Mouse (Mus musculus) frontal cortex, postnatal 14 days (tissue): Measurements from ENCODE around the gene Fhad1.

Source experiments
- DNase-seq, 2 experiments: peaks; one replicate each; pipeline ENCODE4 v3.0.0; 2022; ENCODE audit warnings: low spot score in 2 of 2

Fhad1 gene

DNA sequence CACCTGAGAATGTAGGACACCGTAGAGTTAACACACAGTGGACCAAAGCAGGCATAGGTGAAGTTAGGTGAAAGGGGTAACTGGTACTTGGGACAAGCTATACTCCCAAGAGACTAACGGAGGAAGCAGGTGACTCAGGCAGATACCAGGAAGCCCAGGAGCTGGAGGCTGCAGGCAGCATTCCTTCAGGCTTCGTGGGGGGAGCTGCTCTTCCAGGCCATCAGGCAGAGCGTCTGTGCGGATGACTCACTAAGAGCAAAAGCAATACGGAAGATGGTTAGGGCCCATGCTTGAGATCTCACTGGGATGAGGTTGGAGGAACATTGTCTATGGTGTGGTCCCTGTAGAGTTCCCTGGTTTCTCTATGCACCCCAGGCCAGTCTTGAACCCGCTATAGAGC lies 132.0 kb downstream of the Fhad1 start:
- no peak for DNase-seq

DNA sequence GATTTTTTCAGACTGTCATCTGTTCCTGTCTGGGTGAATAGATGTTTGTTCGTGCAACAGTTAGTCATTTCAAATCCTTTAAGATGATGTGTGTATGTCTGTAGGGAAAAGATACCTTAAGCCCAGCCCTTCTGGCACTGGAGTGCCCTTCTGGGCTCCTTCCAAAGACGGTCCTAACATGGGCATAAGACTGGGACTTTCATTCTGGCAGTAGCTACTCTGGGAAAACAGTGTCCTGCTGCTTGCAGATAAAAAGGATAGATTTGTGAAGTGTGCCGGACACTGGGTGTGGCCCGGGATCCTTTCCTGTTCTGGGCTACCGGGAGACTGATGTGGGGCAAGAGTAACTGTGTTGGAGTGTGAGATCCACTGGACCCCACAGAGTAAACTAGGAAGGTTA lies 132.9 kb downstream of the Fhad1 start:
- DNase-seq, result no peak

DNA sequence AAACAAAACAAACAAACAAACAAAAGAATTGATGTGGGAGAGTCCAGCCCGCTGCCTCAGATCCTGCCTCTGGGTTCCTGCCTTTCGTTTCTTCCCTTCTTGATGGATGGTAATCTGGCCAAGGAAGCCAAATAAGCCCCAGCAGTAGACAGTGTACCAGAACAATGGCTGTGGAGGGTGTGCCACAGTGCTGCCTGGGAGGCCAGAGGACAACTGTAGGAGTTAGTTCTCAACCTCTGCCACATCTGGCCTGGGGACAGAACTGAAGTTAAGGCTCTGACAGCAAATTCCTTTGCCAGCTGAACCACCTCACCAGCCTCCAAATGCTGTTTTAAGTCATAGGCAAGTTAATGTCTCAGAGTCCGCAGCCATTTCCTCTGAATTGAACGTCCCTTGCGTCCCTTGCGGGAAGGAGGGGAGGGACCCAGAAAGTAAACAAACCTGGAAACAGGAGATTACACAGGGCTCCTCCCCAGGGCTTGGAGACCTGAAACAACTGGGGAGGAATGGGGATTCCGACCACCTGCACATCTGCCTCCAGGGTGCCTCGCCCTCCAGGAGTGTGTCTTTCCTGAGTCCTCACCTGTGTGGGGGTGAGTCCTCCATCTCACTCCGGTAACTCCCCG lies 133.5 kb downstream of the Fhad1 start:
- DNase-seq, result no peak

DNA sequence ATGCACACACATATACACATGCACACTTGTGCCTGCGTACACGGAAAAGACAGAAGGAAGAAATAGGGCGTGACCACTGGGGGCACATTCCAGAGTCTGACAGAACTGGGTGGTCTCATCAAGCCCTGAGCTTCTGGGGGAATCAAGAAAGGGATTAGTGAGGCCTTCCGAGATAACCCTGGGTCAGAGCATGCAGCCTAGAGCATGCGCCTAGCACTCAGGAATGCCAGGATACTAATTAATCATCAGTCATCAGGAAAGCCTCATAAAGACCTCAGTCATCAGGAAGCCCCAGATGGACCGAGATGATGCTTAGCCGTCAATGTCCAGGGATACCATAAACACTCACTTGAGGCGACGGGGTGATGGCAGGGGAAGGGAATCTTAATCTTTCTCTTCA lies 135.0 kb downstream of the Fhad1 start:
- DNase-seq, result no peak

DNA sequence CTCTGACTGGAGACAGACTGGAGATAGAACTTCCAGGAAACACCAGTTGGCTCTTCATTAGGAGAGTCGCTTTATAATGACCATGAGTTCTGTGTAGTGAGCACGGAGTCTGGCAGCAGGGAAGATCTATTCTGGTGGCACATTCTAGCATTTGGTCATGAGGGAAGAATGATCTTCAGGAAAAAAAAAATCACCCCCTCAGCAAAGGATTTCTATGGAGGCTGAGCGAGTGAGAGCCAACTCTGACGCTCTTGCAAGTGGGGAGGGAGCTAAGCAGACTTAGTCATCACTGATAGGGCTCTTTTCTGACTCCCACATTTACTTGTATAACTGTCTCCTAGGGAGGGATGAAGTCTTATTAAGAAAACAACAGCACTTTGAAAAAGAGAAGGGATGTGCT lies 135.8 kb downstream of the Fhad1 start:
- DNase-seq, result no peak

DNA sequence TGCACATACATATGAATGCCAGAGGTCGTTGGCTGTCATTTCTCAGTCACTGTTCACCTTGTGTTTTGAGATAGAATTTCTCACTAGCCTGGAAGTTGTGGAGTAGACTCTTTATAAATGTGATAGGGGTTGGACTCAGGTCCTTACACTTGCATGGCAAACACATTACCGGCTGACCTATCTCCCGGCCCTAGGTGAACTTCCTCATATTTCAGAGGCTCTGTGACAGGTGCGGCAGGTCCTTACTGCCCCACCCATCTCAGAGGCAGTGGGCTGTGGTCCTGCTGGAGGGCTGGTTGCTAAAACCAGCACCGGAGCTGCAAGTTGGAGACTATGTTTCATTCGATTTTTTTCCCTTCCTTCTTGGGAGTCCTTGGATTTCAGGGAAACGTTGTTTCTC lies 136.3 kb downstream of the Fhad1 start:
- no peak for DNase-seq

DNA sequence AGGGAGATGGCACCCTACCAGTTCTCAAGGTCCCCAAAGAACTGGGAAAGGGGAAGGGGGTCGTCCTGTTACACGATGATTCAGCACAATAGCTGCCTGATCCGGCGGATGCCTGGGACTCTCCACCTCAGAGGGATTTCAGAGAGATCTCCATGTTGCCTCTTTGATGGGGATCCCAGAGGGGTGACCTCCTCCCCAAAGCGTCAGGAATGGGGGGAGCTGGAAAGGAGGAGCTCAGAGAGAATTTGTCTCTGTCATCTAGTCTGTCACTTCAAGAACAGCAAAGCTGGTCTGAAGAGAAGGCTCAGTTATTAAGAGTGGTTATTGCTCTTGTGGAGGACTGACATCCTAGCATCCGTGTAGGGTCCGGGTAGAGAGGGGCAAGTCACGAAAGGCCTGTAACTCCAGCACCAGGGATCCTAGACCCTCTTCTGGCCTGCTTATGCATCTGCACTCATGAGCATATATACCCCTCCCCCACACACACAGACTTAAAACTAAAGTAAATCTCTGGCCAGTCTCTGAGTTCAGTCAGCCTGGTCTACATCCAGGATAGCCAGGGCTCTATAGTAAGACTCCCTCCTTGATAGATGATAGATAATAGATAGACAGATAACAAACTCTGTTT lies 139.3 kb downstream of the Fhad1 start:
- DNase-seq, result no peak

DNA sequence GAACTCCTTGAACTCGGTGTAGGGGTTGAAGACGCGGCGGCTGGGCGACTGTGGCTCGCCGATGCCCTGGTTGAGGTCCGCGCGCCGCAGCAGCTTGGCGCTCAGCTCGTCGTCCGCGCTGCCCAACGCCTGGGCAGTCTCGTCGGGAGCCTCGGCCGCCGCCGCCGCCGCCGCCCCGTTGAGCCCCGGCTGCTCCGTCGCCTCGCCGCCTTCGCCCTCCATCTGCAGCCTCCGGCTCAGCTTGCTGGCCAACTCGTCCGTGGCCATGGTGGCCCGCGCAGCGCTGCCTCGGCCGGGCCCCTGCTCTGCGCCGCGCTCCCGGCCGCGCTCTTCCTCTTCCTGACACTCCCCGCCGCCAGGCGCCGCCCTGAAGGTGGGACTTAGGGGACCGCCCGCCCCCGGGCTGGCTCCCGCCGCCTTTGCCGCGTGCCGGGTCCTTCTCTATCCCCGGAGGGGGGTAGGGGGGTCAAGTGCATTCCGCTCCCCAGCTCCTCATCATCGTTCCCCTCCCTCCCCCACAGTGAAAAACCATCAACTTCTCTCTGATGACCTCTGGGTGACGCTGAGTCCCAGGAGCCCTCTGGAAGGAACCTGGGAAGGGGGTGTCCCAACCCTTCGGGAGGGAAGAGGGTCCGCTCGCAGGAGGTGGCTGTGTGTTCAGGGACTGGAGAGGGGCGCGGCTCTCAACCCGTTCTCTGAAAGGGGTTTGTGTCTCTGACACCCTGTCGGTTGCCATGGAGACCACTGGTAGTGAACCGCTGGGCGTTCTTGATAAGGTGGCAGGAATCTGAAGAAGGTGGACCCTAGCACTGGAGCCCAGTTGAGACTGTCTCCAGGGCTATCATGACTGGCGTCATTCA lies 140.1 kb downstream of the Fhad1 start, which contains the start of gene Efhd2:
Gene Efhd2 (minus strand): TSS at position 320 of the 860 bp plus-strand sequence.
- DNase-seq, result peak; percentile 15 to 70

DNA sequence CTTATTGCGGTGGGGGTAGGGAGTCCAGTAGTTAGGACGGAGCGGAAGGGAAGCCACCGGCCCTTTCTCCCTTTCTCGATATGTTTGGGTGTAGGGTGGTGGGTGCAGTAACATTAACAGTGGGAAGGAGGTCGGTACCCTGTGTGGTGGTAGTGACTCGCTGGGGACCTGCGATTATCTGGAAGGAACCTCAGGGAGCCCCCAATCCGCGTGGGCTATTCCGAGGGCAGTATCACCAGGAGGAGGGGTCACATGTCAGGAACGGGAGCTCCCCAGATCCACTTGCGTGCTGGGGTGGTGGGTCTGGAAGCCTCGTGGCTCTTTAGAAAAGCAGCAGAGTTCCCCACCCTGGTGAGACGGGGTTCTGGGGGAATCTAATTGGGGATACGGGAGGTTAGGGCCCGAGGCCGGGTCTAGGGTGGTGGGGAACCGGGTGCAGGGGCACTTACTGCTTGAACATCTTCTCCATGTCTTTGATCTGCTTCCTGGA lies 140.7 kb downstream of the Fhad1 start:
- no peak for DNase-seq

DNA sequence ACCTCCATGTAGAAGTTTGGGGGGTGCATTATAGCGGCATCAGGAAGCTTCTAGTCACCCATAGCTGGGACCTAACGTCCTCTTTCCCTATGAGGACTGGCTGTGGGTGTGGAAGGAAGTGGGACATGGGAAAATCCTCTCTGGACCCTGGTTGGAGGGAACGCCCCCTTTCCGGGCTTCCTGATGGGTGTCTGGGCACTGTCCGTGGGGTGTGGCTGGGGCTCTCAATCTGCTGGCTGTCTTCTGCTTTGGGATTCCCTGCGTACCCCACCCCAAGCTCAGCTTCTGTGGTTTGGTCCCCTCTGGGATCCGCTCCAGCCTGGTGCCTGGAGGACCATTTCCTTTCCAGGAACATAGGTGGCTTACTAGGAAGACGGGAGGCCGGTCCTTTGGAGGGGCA lies 141.9 kb downstream of the Fhad1 start:
- peak in 1 of 2 experiments; percentile 12 for DNase-seq

DNA sequence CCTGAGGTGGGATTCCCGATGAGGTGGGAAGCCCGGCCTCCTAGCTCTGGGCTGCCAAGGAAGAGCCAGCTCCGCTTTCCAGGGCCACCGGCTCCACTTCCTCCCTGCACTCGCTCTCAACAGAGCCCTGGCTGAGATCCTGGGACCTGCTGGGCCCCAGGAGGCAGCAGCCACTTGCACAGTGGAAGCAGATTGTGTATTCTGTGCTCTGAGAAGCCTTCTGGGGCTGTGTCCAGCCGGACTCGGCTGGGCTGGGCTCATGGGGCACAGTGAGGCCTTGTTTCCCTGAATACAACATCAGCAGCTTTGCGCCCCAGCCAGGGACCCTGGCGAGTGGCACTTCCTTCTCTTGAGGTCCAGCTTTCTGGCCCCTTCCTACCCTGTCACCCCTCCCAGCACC lies 143.0 kb downstream of the Fhad1 start:
- DNase-seq, result peak; percentile 53 to 69

DNA sequence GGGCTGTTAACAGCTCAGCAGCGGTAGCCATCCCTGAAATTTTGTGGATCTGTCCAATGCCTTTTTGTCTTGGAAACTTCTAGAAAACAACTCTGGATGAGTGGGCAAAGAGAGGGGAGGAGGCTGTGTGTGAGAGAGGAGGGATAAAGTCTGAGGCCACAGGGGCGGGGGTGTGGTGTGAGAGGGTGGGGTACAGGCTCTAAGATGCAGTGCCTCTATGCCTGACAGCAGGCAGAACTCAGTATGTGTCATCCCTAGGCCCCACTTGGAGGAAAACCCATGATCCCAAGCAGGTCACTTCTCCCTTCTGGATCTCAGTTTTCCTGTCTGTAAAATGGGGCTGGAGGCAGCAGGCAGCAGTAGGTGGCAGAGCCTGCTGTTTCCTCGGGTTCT lies 143.6 kb downstream of the Fhad1 start:
- no peak for DNase-seq

DNA sequence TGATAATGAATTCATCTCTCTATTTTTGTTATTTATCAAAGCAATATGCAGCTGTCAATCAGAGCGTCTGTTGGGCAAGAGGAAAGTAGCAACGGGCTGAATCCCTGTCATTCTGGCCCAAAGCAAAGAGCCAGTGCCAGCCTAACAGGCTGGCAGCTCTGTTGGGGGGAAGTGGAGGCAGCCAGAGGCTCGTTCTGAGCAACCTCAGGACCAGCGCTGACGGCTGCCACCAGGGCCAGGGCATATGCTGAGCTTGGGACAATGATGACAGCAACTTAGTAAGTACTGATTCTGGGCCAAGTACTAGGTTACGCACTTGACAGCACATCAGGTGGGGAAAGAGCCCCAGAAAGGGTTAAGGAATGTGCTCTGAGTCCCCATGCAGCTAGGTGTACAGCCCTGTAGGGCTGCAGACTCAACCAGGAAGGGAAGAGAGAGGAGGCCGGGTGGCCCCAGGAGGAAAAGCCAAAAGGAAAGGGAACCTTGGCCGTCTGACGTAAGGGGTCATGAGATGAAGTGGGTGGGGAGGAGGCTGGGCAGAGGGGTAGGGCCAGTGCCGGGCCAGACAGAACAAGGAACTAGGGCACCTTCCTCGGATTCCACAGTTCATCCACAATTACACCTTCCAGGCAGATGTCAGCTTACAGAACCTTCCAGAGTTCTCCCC lies 144.1 kb downstream of the Fhad1 start:
- DNase-seq, result peak in 1 of 2 experiments; percentile 9

DNA sequence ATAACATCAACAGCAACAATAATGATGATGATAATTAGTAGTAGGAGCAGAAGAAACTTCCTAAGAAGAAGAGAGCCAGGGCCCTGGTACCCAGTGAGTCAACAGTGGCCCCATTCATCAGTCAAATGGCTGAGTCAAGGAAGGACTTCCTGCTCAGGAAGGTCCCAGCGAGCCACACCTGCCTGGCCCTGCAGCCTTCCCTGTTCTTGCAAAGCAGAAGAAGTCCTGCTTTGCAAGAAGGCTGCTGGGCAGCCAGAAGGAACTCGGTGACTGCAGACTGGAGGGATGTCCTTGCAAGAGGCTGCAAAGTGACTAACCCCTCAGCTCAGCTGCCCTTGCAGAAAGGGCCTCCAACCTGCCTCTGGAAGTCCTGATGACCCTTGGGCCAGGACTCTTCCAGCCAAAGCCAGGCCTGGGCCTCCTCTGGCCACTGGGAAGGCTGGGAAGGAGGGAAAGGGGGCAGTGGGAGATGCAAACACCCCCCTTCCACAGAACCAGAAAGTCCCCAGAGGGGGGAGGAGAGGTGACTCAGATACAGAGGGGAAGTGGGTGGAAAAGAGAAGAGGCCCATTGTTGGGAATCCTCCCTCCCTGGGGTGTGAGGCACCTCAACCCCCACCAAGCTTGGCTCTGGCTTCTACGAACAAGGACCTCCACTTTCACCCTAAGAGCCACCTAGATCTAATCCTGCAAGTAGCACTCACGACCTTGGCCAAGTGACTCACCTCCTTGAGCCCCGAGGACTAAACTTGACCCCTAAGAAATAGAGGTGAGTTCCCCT lies 145.3 kb downstream of the Fhad1 start:
- DNase-seq, result peak in 1 of 2 experiments; percentile 3

DNA sequence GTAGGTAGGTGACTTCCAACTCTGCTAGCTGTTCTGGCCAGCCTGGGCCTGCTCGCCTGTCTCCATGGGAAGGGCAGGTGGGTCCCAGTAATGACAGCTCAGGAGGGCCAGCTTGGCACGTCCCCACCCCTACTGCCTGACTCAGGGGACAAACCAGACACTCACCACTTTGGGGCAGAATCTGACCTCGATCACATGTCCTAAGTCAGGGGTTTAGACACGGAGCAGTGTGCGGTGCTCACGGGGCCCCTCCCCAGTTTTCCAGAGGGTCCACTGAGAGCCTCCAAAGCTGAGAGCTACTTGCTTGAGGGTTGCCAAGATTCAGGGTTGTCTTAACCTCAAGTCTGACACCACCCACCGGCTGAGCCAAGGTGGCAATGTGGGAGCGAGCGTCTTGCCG lies 146.8 kb downstream of the Fhad1 start:
- DNase-seq, result peak in 1 of 2 experiments; percentile 33

DNA sequence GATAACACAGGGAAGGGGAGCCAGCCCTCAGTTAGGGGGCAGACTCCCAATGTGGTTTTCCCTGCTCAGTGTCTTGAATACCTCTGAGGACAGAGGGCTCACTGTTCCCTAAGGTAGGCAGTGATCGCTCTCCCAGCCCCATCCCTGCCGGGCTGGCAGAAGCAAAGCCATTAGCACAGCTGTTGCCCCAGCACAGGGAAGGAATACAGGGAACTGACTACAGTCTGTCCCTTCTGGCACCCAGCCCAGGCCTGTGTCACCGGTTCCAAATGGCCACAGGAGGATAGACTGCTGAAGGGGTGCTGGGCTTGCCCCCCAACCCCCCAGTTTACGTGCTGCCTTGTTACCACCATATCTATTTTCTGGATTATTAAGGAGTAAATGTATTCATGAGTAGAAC lies 147.4 kb downstream of the Fhad1 start:
- DNase-seq, result peak; percentile 59 to 61

DNA sequence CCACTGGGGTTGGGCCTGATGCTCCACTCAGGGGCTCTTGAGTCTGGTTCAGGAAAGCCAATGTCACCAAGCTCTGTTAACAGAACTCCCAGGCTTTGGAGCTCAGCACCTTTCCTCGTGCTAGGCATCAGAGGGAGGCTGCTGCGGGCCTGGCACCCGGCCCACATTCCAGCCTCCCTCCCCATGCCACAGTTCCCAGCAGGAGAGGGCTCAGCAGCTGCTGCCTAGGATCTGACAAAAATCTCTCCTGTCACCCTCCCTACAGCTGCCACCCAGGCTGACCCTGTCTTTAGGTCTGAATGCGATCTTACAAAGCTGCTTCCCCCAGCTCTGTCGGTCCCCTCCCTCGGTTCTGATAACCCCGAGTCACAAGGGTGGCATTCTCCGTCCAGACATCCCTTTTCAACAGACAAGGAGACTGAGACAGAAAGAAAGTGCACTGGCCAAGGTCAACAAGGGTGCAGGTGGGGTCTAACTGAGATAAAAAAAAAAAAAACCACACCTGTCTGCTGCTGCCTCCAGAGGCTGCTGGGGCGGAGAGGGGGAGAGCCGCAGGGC lies 147.9 kb downstream of the Fhad1 start:
- peak in 1 of 2 experiments; percentile 33 for DNase-seq

DNA sequence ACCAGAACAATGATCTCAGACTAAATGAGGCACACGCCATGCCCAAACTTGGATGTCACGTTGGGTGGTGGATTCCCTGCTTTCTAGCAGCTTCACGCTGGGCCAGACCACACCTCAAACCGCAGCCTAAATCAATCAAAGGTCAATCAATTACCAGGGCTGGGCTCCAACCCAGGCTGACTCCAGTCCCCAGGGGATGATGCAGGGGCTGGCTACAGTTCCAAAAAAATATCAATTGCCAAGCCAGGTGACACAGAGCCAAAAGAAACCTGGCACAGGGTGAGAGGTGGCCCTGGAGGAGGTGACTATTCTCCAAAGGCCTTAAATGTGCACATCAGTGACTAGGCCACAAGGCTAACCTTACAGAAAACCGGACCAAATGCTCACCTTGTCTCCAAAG lies 149.3 kb downstream of the Fhad1 start:
- no peak for DNase-seq

DNA sequence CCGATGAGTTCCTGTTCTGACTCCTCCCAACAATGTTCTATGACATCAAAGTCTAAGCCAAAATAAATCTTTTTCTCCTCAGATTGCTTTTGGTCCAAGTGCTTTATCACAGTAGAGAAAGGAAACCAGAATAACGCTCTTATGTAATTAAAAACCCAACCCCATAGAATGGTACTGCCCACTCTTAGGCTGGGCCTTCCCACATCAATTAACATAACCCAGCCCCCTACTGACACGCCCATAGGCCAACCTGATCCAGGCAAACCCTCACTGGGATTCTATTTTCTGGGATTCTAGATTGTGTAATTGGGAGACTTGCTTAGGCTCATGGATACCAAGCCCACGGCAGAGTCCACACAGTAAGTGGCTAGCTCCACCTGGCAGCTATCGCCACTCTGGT lies 149.9 kb downstream of the Fhad1 start:
- DNase-seq, result no peak

DNA sequence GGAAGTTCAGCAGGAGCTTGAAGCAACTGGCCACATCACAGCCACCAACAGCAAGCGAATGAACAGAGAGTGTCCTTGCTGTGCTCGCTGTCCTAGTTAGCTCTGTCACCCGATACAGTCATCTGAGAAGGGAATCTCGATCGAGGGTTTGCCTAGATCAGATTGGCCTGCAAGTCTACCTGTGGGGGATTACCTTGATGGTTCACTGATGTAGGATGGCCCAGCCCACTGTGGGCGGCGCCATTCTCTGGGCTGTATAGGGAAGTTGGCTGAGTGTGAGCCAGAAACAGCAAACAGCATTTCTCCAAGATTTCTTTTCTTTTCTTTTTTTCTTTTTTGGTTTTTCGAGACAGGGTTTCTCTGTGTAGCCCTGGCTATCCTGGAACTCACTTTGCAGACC lies 150.4 kb downstream of the Fhad1 start:
- DNase-seq, result no peak

DNA sequence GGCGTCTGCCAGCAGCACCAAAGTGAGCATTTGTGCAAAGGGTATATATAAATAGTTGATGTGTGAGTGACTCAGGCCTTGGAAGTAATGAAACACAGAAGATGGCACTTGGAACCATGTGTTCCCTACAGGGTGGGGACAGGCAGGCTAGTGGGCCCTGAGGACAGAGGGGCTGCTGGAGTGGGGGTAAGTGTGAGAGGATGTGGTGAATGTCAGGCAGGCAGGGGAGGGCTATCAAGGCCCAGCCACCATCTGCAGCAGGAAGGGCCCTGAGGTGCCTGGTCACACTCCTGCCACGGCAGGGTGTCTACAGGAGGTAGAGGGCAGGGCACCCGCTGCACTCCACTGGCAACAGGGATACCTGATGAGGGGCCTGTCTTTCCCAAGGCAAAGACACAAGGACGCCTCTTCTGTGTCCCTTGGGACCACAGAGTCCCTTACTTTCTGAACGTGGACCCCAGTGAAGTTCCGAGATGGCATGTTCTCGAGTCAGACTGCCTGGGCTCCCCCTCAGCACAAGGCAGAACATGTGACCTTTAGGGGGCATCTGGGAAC lies 151.1 kb downstream of the Fhad1 start:
- peak in 1 of 2 experiments; percentile 5 for DNase-seq
